Mouse (Mus musculus) intestine, postnatal 0 days (tissue): ENCODE results near the gene Wdtc1. TPM values are rescaled to one million over a fixed set of nuclear protein-coding genes. Genes with fewer than 3 reads are reported as not detected.

Experiments
- ATAC-seq: fragments of 200-750 bp; cut with Nextera tagmentation; 2 replicates; pipeline ENCODE4 v1.8.0; 2017; ENCODE audit warnings: mild to moderate bottlenecking, moderate TSS enrichment, moderate library complexity
- H3K27ac ChIP-seq: fragments of 300-500 bp; sonication (generic); 2 replicates; pipeline ENCODE4 v1.5.1; 2014; ENCODE audit warnings: mild to moderate bottlenecking, low read depth, low read length, moderate library complexity
- H3K27me3 ChIP-seq: fragments of 300-500 bp; sonication (generic); replicated peaks from 2 replicates; pipeline ENCODE4 v1.6.1; 2014; ENCODE audit warnings: low read length, mixed read lengths; ENCODE audit not compliant: control insufficient read depth, insufficient read depth
- H3K36me3 ChIP-seq: fragments of 300-500 bp; sonication (generic); 2 replicates; pipeline ENCODE4 v1.6.1; 2014; ENCODE audit warnings: mild to moderate bottlenecking, moderate library complexity; ENCODE audit not compliant: control insufficient read depth, insufficient read depth
- H3K4me1 ChIP-seq: fragments of 300-500 bp; sonication (generic); replicated peaks from 2 replicates; pipeline ENCODE4 v1.6.1; 2014; ENCODE audit warnings: antibody characterized with exemption, low read length, mixed read lengths; ENCODE audit not compliant: control insufficient read depth, insufficient read depth
- H3K4me2 ChIP-seq: fragments of 300-500 bp; sonication (generic); replicated peaks from 2 replicates; pipeline ENCODE4 v1.6.1; 2014; ENCODE audit warnings: low read depth, mild to moderate bottlenecking, moderate library complexity
- H3K4me3 ChIP-seq: fragments of 300-500 bp; sonication (generic); 2 replicates; pipeline ENCODE4 v1.5.1; 2014; ENCODE audit warnings: low read depth, low read length
- H3K9ac ChIP-seq: fragments of 300-500 bp; sonication (generic); 2 replicates; pipeline ENCODE4 v1.6.1; 2014; ENCODE audit warnings: mild to moderate bottlenecking, low read depth, low read length
- H3K9me3 ChIP-seq: fragments of 300-500 bp; sonication (generic); 2 replicates; pipeline ENCODE4 v1.6.1; 2016; ENCODE audit warnings: mixed run types; ENCODE audit not compliant: control insufficient read depth
- CTCF ChIP-seq: sonication (generic); IDR thresholded peaks from 2 replicates; pipeline ENCODE4 v1.5.1; 2016; ENCODE audit warnings: low read depth, mild to moderate bottlenecking, control low read depth, antibody characterized with exemption, moderate library complexity
- WGBS: fragments of 180-500 bp; shearing (Covaris S2); extraction: QIAGEN DNeasy Blood & Tissue Kit; methylation state at CpG from one replicate; pipeline ENCODE4 v1.1.7; 2014; 5-methylcytosine and 5-hydroxymethylcytosine counted together
- polyA plus RNA-seq: library from polyadenylated mRNA; unstranded; fragments of >200 nt; fragmentation: Nextera tagmentation; extraction: Ambion mirVana; gene quantifications from 2 replicates; pipeline ENCODE4 v1.2.1, GENCODE M21; 2015

Gene Wdtc1
- polyA plus RNA-seq, 1 experiment from 2014 or later = 7.2 TPM

- no peak for ATAC-seq
- Histone ChIP-seq H3K27me3 (no peaks in the 10 kb centered on the region), H3K9me3 (no peaks in the 10 kb centered on the region), H3K36me3 (no peaks in the 10 kb centered on the region), H3K9ac (no peak overlapping the region), H3K4me2 (no peak overlapping the region), H3K27ac (no peak overlapping the region), H3K4me1 (peaks cover 3% of the 10 kb centered on the region; the same call in 1 of the 2 replicates), H3K4me3 (no peak overlapping the region)
- TF ChIP-seq CTCF = no peak
- WGBS = 72% methylated on average over 5 of the region's 5 CpGs
Measured at GRCm38 (mm10) chr4:133397299-133397698, 44.0 kb upstream of the Wdtc1 start.

GRCm38 (mm10) chr4:133396079-133396478 lies 42.8 kb upstream of the Wdtc1 start:
- H3K4me2 ChIP-seq = no peak overlapping the region
- H3K9me3 ChIP-seq = no peaks in the 10 kb centered on the region
- no peaks in the 10 kb centered on the region for H3K27me3 ChIP-seq
- ATAC-seq = no peak
- peaks cover 3% of the 10 kb centered on the region; the same call in 1 of the 2 replicates for H3K4me1 ChIP-seq
- TF ChIP-seq CTCF = no peak
- 83% methylated on average over 2 of the region's 2 CpGs for WGBS
- H3K4me3 ChIP-seq = no peak overlapping the region
- no peaks in the 10 kb centered on the region for H3K36me3 ChIP-seq
- no peak overlapping the region for H3K9ac ChIP-seq
- H3K27ac ChIP-seq = no peak overlapping the region

GRCm38 (mm10) chr4:133394981-133395573 lies 41.8 kb upstream of the Wdtc1 start:
- Histone ChIP-seq H3K4me1 (peaks cover 3% of the 10 kb centered on the region; the same call in 1 of the 2 replicates), H3K4me3 (no peak overlapping the region), H3K27me3 (no peaks in the 10 kb centered on the region), H3K9ac (no peak overlapping the region), H3K9me3 (no peaks in the 10 kb centered on the region), H3K27ac (peak overlapping the region; percentile 35; the same call in 1 of the 2 replicates), H3K36me3 (no peaks in the 10 kb centered on the region), H3K4me2 (no peak overlapping the region)
- ATAC-seq = peak; percentile 31
- 61% methylated on average over 4 of the region's 4 CpGs for WGBS
- no peak for TF ChIP-seq CTCF

GRCm38 (mm10) chr4:133391185-133392040 lies 38.1 kb upstream of the Wdtc1 start:
- H3K9ac ChIP-seq = no peak overlapping the region
- no peak overlapping the region for H3K4me3 ChIP-seq
- no peaks in the 10 kb centered on the region for H3K36me3 ChIP-seq
- no peaks in the 10 kb centered on the region for H3K9me3 ChIP-seq
- TF ChIP-seq CTCF = no peak
- ATAC-seq = no peak
- H3K4me1 ChIP-seq = peaks cover 3% of the 10 kb centered on the region; the same call in 1 of the 2 replicates
- peak overlapping the region; percentile 50; the same call in 1 of the 2 replicates for H3K27ac ChIP-seq
- no peaks in the 10 kb centered on the region for H3K27me3 ChIP-seq
- WGBS = 55% methylated on average over 18 of the region's 18 CpGs
- H3K4me2 ChIP-seq = no peak overlapping the region

- no peak overlapping the region for H3K4me2 ChIP-seq
- TF ChIP-seq CTCF = no peak
- H3K36me3 ChIP-seq = no peaks in the 10 kb centered on the region
- no peak for ATAC-seq
- H3K9me3 ChIP-seq = no peaks in the 10 kb centered on the region
- H3K27ac ChIP-seq = no peak overlapping the region
- WGBS = 89% methylated on average over 6 of the region's 6 CpGs
- H3K27me3 ChIP-seq = no peaks in the 10 kb centered on the region
- H3K4me1 ChIP-seq = peaks cover 3% of the 10 kb centered on the region; the same call in 1 of the 2 replicates
- no peak overlapping the region for H3K4me3 ChIP-seq
- H3K9ac ChIP-seq = no peak overlapping the region
Measured at GRCm38 (mm10) chr4:133390585-133390984, 37.3 kb upstream of the Wdtc1 start.

- WGBS = 84% methylated on average over 2 of the region's 2 CpGs
- Histone ChIP-seq H3K4me3 (no peak overlapping the region), H3K27ac (no peak overlapping the region), H3K4me1 (peaks cover 3% of the 10 kb centered on the region; the same call in 1 of the 2 replicates), H3K4me2 (no peak overlapping the region), H3K9me3 (no peaks in the 10 kb centered on the region), H3K36me3 (no peaks in the 10 kb centered on the region), H3K27me3 (no peaks in the 10 kb centered on the region), H3K9ac (no peak overlapping the region)
- ATAC-seq = no peak
- no peak for TF ChIP-seq CTCF
Measured at GRCm38 (mm10) chr4:133390042-133390441, 36.8 kb upstream of the Wdtc1 start.
